In genomic region chr19:17124034-17124735, GRCm38 (mm10) we compare ENCODE assay signal across 9 mouse cellular contexts.
DNase-seq lines count a peak whose midpoint lies in the region; ATAC-seq and TF ChIP-seq lines count a peak whose summit lies in the region.
"Had no signal": no experiment of that assay in that cellular context is flagged by ENCODE, and none has a peak within 500 bp of the region (broad histone marks: within the 10 kb centered on the region; RNA-seq: fewer than 3 reads in every experiment).

No protein-coding gene starts in this region.

- ATAC-seq in hindbrain, embryonic 12.5 days (ENCODE audit: low FRiP score), result no peak
- ATAC-seq in G1E (ENCODE audit: extremely low read depth, insufficient number of reproducible peaks, low FRiP score, poor library complexity, severe bottlenecking), result no peak; the same call in 1 of the 2 replicates
- peak; percentile 17; the same call in 1 of the 2 replicates for ATAC-seq in midbrain, embryonic 14.5 days (ENCODE audit: low FRiP score, low TSS enrichment)

- no peak overlapping the region for H3K4me2 ChIP-seq in hindbrain, embryonic 12.5 days (replicated peaks)
- H3K4me2 ChIP-seq in midbrain, embryonic 14.5 days (ENCODE audit: low read length), result no peak overlapping the region
- H3K4me2 ChIP-seq: embryonic facial prominence, embryonic 13.5 days had no signal

- no peaks in the 10 kb centered on the region for H3K9me3 ChIP-seq in hindbrain, embryonic 10.5 days
- no peaks in the 10 kb centered on the region for H3K9me3 ChIP-seq in hindbrain, embryonic 12.5 days (replicated peaks)
- H3K9me3 ChIP-seq in G1E (replicated peaks), result no peaks in the 10 kb centered on the region
- H3K9me3 ChIP-seq in midbrain, embryonic 14.5 days (ENCODE audit: control insufficient read depth, low read length), result no peaks in the 10 kb centered on the region
- H3K9me3 ChIP-seq: embryonic facial prominence, embryonic 13.5 days had no signal

- no peaks in the 10 kb centered on the region for H3K4me1 ChIP-seq in hindbrain, embryonic 10.5 days (replicated peaks)
- H3K4me1 ChIP-seq in hindbrain, embryonic 12.5 days, result no peaks in the 10 kb centered on the region
- no peaks in the 10 kb centered on the region for H3K4me1 ChIP-seq in G1E (ENCODE audit: insufficient read depth, low read depth, low read length)
- H3K4me1 ChIP-seq in midbrain, embryonic 14.5 days (ENCODE audit: control insufficient read depth, insufficient read depth, low read length), result no peaks in the 10 kb centered on the region
- H3K4me1 ChIP-seq: embryonic facial prominence, embryonic 13.5 days had no signal

- peak; percentile 35 for DNase-seq in hindbrain, embryonic 10.5 days (ENCODE audit: low spot score)
- DNase-seq in G1E (ENCODE audit: low spot score), result peak; percentile 14
- DNase-seq in cerebellum, adult 9-11 months, result peak; percentile 62
- DNase-seq in frontal cortex, postnatal 25 days (ENCODE audit: low spot score in 2 of 2), result peak; percentile 23 to 45
- DNase-seq in left cerebral cortex, adult 11 months (ENCODE audit: low spot score), result peak; percentile 55
- DNase-seq in midbrain, embryonic 14.5 days, result peak; percentile 83
- peak; percentile 47 for DNase-seq in telencephalon, adult 2 months (ENCODE audit: low read depth, low spot score)

- 71% methylated on average over 12 of the region's 12 CpGs for WGBS in hindbrain, embryonic 10.5 days
- 69% methylated on average over 12 of the region's 12 CpGs for WGBS in hindbrain, embryonic 12.5 days
- WGBS in midbrain, embryonic 14.5 days, result 66% methylated on average over 12 of the region's 12 CpGs

- no peak overlapping the region for H3K27ac ChIP-seq in hindbrain, embryonic 10.5 days
- H3K27ac ChIP-seq in hindbrain, embryonic 12.5 days, result no peak overlapping the region
- H3K27ac ChIP-seq in midbrain, embryonic 14.5 days (replicated peaks; ENCODE audit: low read depth, low read length), result no peak overlapping the region
- H3K27ac ChIP-seq: embryonic facial prominence, embryonic 13.5 days had no signal

- no peak for TF ChIP-seq CTCF in G1E (IDR thresholded peaks at IDR 0.05; ENCODE audit: low read depth, low read length)

- H3K4me3 ChIP-seq in hindbrain, embryonic 10.5 days, result no peak overlapping the region
- no peak overlapping the region for H3K4me3 ChIP-seq in hindbrain, embryonic 12.5 days
- no peak overlapping the region for H3K4me3 ChIP-seq in G1E (ENCODE audit: low read depth, low read length)
- no peak overlapping the region for H3K4me3 ChIP-seq in midbrain, embryonic 14.5 days (replicated peaks; ENCODE audit: low read depth, low read length)
- H3K4me3 ChIP-seq: embryonic facial prominence, embryonic 13.5 days had no signal

- H3K36me3 ChIP-seq in hindbrain, embryonic 10.5 days, result no peaks in the 10 kb centered on the region
- no peaks in the 10 kb centered on the region for H3K36me3 ChIP-seq in hindbrain, embryonic 12.5 days
- H3K36me3 ChIP-seq in G1E (replicated peaks), result no peaks in the 10 kb centered on the region
- H3K36me3 ChIP-seq in midbrain, embryonic 14.5 days (ENCODE audit: control insufficient read depth, insufficient read depth, low read length), result no peaks in the 10 kb centered on the region
- H3K36me3 ChIP-seq: embryonic facial prominence, embryonic 13.5 days had no signal

- no peaks in the 10 kb centered on the region for H3K27me3 ChIP-seq in hindbrain, embryonic 10.5 days (ENCODE audit: insufficient read depth, poor library complexity, severe bottlenecking)
- no peaks in the 10 kb centered on the region for H3K27me3 ChIP-seq in hindbrain, embryonic 12.5 days
- H3K27me3 ChIP-seq in G1E (ENCODE audit: insufficient read depth, low read length), result peaks cover 10% of the 10 kb centered on the region
- H3K27me3 ChIP-seq in midbrain, embryonic 14.5 days (ENCODE audit: control insufficient read depth, insufficient read depth, low read length), result no peaks in the 10 kb centered on the region

- H3K9ac ChIP-seq in hindbrain, embryonic 12.5 days, result no peak overlapping the region
- no peak overlapping the region for H3K9ac ChIP-seq in midbrain, embryonic 14.5 days (replicated peaks; ENCODE audit: low read length)
- H3K9ac ChIP-seq: embryonic facial prominence, embryonic 13.5 days had no signal

Comparison
In these comparisons a context has a peak if more than half of its experiments do, and no peak if none do; other contexts are left out.
1. DNase-seq: peak in every context shown above with its lines; median percentile 83 in midbrain, embryonic 14.5 days; 62 in cerebellum, adult 9-11 months; 55 in left cerebral cortex, adult 11 months; 47 in telencephalon, adult 2 months; 35 in hindbrain, embryonic 10.5 days; 34 in frontal cortex, postnatal 25 days; 14 in G1E.